Mouse (Mus musculus): ENCODE measurements around the gene H2-Q4. TPM values are rescaled to one million over a fixed set of nuclear protein-coding genes. Genes with fewer than 3 reads are reported as not detected.
A peak's percentile ranks its signal among the peaks of the same experiment; 100 is the strongest.
"Not testable (repeated sequence)": the region's sequence is repeated elsewhere in the genome, so short reads cannot be mapped to it uniquely, and the experiment has no call there.

Gene H2-Q4
- polyA plus RNA-seq, 1 experiment from 2014 or later, result 2.1 TPM

DNA sequence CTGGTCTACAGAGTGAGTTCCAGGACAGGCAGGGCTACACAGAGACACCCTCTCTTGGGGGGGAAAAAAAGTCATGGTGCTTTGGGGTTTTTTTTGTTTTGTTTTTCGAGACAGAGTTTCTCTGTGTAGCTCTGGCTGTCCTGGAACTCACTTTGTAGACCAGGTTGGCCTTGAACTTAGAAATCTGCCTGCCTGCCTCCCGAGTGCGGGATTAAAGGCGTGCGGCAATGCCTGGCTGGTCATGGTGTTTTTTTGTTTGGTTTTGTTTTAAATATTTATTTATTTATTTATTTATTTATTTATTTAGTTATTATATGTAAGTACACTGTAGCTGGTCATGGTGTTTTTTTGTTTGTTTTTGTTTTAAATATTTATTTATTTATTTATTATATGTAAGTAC lies 42.9 kb downstream of the H2-Q4 start:
- H3K36me3 ChIP-seq; H3K27ac ChIP-seq; H3K4me3 ChIP-seq; H3K4me1 ChIP-seq; H3K9me3 ChIP-seq; H3K9ac ChIP-seq; H3K4me2 ChIP-seq; ATAC-seq (ENCODE audit: insufficient number of reproducible peaks, insufficient read depth, low FRiP score, low TSS enrichment, low read depth): not testable (repeated sequence)
- peaks cover 50% of the 10 kb centered on the region for H3K27me3 ChIP-seq
- 85% methylated on average over 5 of the region's 5 CpGs for WGBS

GRCm38 (mm10) chr17:35423131-35423810 lies 43.9 kb downstream of the H2-Q4 start:
- H3K36me3 ChIP-seq; H3K9me3 ChIP-seq; H3K4me1 ChIP-seq; H3K9ac ChIP-seq; H3K4me3 ChIP-seq; H3K27ac ChIP-seq; ATAC-seq (ENCODE audit: insufficient number of reproducible peaks, insufficient read depth, low FRiP score, low TSS enrichment, low read depth); H3K4me2 ChIP-seq: not testable (repeated sequence)
- 74% methylated on average over 3 of the region's 3 CpGs for WGBS
- H3K27me3 ChIP-seq, result peaks cover 50% of the 10 kb centered on the region

- H3K27ac ChIP-seq; H3K9ac ChIP-seq; H3K9me3 ChIP-seq; H3K4me2 ChIP-seq; H3K4me1 ChIP-seq; H3K36me3 ChIP-seq; H3K4me3 ChIP-seq; ATAC-seq (ENCODE audit: insufficient number of reproducible peaks, insufficient read depth, low FRiP score, low TSS enrichment, low read depth): not testable (repeated sequence)
- WGBS, result 76% methylated on average over 3 of the region's 3 CpGs
- peaks cover 47% of the 10 kb centered on the region for H3K27me3 ChIP-seq
These were observed 44.7 kb downstream of the H2-Q4 start for GRCm38 (mm10) chr17:35424106-35424505.

DNA sequence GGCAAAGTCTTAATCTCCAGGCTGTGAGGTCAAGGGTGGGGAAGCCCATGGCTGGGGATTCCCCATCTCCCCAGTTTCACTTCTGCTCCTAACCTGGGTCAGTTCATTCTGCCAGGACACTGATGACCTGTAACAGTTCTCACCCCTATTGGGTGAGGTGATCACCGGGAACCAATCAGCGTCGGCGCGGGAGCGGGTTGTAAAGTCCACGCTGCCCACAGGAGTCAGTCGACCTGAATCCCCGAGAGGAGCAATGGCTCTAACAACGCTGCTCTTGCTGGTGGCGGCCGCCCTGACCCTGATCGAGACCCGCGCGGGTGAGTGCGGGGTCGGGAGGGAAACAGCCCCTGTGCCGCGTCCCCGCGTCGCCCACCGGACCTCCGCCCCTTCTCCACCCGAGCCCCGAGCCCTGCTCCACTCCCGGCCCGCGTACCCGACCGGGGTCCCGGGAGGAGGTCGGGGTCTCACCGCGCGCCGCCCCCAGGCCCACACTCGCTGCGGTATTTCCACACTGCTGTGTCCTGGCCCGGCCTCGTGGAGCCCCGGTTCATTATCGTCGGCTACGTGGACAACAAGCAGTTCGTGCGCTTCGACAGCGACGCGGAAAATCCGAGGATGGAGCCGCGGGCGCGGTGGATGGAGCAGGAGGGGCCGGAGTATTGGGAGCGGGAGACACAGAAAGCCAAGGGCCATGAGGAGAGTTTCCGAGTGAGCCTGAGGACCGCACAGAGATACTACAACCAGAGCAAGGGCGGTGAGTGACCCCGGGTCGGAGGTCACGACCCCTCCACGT lies 45.4 kb downstream of the H2-Q4 start, which contains the start of gene H2-Q6:
Gene H2-Q6 (plus strand): TSS at position 227 of the 793 bp plus-strand sequence.
- not testable (repeated sequence) for H3K9me3 ChIP-seq, H3K36me3 ChIP-seq, H3K4me1 ChIP-seq, H3K27ac ChIP-seq
- under 1% methylated on average over 57 of the region's 66 CpGs for WGBS
- ATAC-seq (ENCODE audit: insufficient number of reproducible peaks, insufficient read depth, low FRiP score, low TSS enrichment, low read depth), result 0 out of 2 replicates have a peak, but pooled peaks have one; percentile 26
- H3K4me3 ChIP-seq, result peak within 1 kb of the TSS; percentile 40
- peaks cover 53% of the 10 kb centered on the region for H3K27me3 ChIP-seq
- H3K4me2 ChIP-seq, result peak within 1 kb of the TSS; percentile 62
- H3K9ac ChIP-seq, result peak within 1 kb of the TSS; percentile 57; the same call in 1 of the 2 replicates

DNA sequence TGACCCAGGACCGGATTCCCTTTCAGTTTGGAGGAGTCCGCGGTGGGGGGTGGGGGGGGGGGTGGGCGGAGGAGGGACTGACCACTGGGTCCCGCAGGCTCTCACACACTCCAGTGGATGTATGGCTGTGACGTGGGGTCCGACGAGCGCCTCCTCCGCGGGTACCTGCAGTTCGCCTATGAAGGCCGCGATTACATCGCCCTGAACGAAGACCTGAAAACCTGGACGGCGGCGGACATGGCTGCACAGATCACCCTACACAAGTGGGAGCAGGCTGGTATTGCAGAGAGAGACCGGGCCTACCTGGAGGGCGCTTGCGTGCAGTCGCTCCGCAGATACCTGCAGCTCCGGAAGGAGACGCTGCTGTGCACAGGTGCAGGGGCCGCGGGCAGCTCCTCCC lies 46.1 kb downstream of the H2-Q4 start:
- Histone ChIP-seq H3K27me3 (peaks cover 53% of the 10 kb centered on the region), H3K4me3 (peak overlapping the region; percentile 40), H3K4me2 (peak overlapping the region; percentile 62)
- H3K9ac ChIP-seq; H3K4me1 ChIP-seq; H3K36me3 ChIP-seq; H3K9me3 ChIP-seq; ATAC-seq (ENCODE audit: insufficient number of reproducible peaks, insufficient read depth, low FRiP score, low TSS enrichment, low read depth); H3K27ac ChIP-seq: not testable (repeated sequence)
- 11% methylated on average over 28 of the region's 28 CpGs for WGBS

DNA sequence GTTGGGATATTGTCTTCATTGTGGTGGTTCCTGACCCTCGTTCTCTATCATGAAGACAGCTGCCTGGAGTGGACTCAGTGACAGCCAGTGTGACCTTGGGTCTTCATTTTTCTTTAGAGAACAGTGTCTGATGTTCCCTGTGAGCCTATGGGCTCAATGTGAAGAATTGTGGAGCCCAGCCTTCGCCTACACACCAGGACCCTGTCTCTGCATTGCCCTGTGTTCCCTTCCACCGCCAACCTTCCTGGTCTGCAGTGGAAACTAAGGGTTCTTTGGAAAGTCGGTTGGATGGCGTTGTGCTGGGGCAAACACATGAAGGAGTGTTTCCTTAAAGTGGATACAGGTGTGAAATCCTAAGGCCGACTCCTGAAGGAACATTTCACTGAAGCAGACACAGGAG lies 49.5 kb downstream of the H2-Q4 start:
- H3K27me3 ChIP-seq, result peaks cover 38% of the 10 kb centered on the region
- not testable (repeated sequence) for H3K36me3 ChIP-seq; ATAC-seq (ENCODE audit: insufficient number of reproducible peaks, insufficient read depth, low FRiP score, low TSS enrichment, low read depth); H3K9me3 ChIP-seq; H3K9ac ChIP-seq; H3K4me2 ChIP-seq; H3K4me3 ChIP-seq; H3K4me1 ChIP-seq; H3K27ac ChIP-seq
- 85% methylated on average over 6 of the region's 6 CpGs for WGBS

DNA sequence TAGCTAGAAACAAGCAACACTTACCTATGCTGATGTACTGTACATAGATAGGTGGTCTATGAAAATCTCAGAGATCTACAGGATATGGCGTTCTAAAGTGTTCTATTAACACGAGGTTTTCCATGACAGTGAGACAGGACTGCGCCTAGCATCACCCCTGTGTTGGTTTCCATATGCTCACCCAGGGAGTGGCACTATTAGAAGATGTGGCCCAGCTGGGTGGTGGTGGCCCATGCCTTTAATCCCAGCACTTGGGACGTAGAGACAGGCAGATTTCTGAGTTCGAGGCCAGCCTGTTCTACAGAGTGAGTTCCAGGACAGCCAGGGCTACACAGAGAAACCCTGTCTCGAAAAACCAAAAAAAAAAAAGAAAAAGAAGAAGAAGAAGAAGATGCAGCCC lies 51.3 kb downstream of the H2-Q4 start:
- not testable (repeated sequence) for H3K4me2 ChIP-seq; H3K9ac ChIP-seq; H3K27ac ChIP-seq; H3K4me1 ChIP-seq; ATAC-seq (ENCODE audit: insufficient number of reproducible peaks, insufficient read depth, low FRiP score, low TSS enrichment, low read depth); H3K4me3 ChIP-seq; H3K9me3 ChIP-seq; H3K36me3 ChIP-seq
- H3K27me3 ChIP-seq, result peaks cover 22% of the 10 kb centered on the region
- 84% methylated on average over 6 of the region's 6 CpGs for WGBS

DNA sequence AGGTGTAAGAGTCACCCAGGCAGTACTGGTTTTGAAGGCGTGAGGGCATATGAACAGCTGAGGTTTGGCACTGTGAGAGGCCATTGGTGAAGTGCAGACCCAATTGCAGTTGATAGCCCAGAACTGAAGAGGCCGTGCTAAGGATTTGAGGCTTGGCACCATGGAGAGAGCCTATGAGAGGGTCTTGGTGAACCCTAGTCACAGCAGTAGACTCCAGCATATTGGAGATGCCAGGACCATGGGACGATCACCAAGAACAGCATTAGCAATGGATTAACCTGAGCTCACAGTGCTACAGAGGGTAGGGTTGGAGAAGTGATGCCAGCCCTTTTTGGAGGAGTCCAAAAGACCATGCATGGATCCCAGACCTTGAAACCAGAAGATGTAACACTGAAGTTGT lies 52.8 kb downstream of the H2-Q4 start:
- H3K4me1 ChIP-seq; H3K4me2 ChIP-seq; H3K9me3 ChIP-seq; H3K4me3 ChIP-seq; H3K9ac ChIP-seq; H3K27ac ChIP-seq; H3K36me3 ChIP-seq; ATAC-seq (ENCODE audit: insufficient number of reproducible peaks, insufficient read depth, low FRiP score, low TSS enrichment, low read depth): not testable (repeated sequence)
- peaks cover 13% of the 10 kb centered on the region; the same call in 1 of the 2 replicates for H3K27me3 ChIP-seq
- 82% methylated on average over 3 of the region's 3 CpGs for WGBS

DNA sequence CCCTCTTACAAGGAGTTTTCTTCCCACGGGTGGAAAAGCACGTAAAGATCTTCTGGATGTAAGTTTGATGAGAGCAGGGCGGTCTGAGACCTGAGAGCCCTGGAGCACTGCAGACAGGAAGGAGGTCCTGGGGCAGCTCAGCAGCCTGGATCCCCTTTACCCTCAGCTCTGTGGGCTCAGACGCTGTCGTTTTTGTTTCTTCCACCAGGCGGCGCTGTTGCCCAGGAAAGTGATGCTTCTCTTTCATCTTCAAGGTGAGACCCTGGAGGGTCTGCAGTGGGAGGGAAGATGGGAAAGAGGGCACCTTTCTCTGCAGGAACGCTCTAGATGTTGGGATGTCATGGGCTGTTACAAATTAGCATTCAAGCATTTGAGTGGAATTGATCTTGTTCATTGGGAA lies 55.4 kb downstream of the H2-Q4 start:
- not testable (repeated sequence) for H3K36me3 ChIP-seq; H3K4me3 ChIP-seq; H3K4me1 ChIP-seq; H3K9me3 ChIP-seq; H3K9ac ChIP-seq; ATAC-seq (ENCODE audit: insufficient number of reproducible peaks, insufficient read depth, low FRiP score, low TSS enrichment, low read depth); H3K4me2 ChIP-seq; H3K27ac ChIP-seq
- 7% methylated on average over 8 of the region's 8 CpGs for WGBS
- peaks cover 22% of the 10 kb centered on the region for H3K27me3 ChIP-seq

Other genes starting within 250 kb of the H2-Q4 start
- 0.28 and 8.7 TPM in 2 replicates for gene Apom, start 247.6 kb upstream of the H2-Q4 start, polyA plus RNA-seq (2015; fragmentation: Nextera tagmentation; extraction: Ambion mirVana)
- gene Bag6, start 244.4 kb upstream of the H2-Q4 start, polyA plus RNA-seq (2015; fragmentation: Nextera tagmentation; extraction: Ambion mirVana), result 65.1 and 67.8 TPM in 2 replicates
- 193 and 244 TPM in 2 replicates for gene Prrc2a, start 214.7 kb upstream of the H2-Q4 start, polyA plus RNA-seq (2015; fragmentation: Nextera tagmentation; extraction: Ambion mirVana)
- gene Aif1, start 203.5 kb upstream of the H2-Q4 start, polyA plus RNA-seq (2015; fragmentation: Nextera tagmentation; extraction: Ambion mirVana), result 8.1 and 9.8 TPM in 2 replicates
- 13.1 and 16.1 TPM in 2 replicates for gene Lst1, start 191.2 kb upstream of the H2-Q4 start, polyA plus RNA-seq (2015; fragmentation: Nextera tagmentation; extraction: Ambion mirVana)
- 1.8 and 2.1 TPM in 2 replicates for gene Ltb, start 185.2 kb upstream of the H2-Q4 start, polyA plus RNA-seq (2015; fragmentation: Nextera tagmentation; extraction: Ambion mirVana)
- gene Tnf, start 177.6 kb upstream of the H2-Q4 start, polyA plus RNA-seq (2015; fragmentation: Nextera tagmentation; extraction: Ambion mirVana), result 0.37 TPM in 1 of 2 replicates, not detected in the other
- 0.24 TPM in 1 of 2 replicates, not detected in the other for gene Lta, start 174.3 kb upstream of the H2-Q4 start, polyA plus RNA-seq (2015; fragmentation: Nextera tagmentation; extraction: Ambion mirVana)
- gene Gm16181, start 158.8 kb upstream of the H2-Q4 start, polyA plus RNA-seq (2015; fragmentation: Nextera tagmentation; extraction: Ambion mirVana), result not detected in 2 replicates
- 3.9 and 4.1 TPM in 2 replicates for gene Atp6v1g2, start 146.0 kb upstream of the H2-Q4 start, polyA plus RNA-seq (2015; fragmentation: Nextera tagmentation; extraction: Ambion mirVana)
- 10.4 and 12.0 TPM in 2 replicates for gene Nfkbil1, start 143.8 kb upstream of the H2-Q4 start, polyA plus RNA-seq (2015; fragmentation: Nextera tagmentation; extraction: Ambion mirVana)
- 498 and 543 TPM in 2 replicates for gene Ddx39b, start 137.9 kb upstream of the H2-Q4 start, polyA plus RNA-seq (2015; fragmentation: Nextera tagmentation; extraction: Ambion mirVana)
- 28.7 and 30.7 TPM in 2 replicates for gene H2-D1, start 116.9 kb upstream of the H2-Q4 start, polyA plus RNA-seq (2015; fragmentation: Nextera tagmentation; extraction: Ambion mirVana)
- gene H2-Q1, start 59.2 kb upstream of the H2-Q4 start, polyA plus RNA-seq (2015; fragmentation: Nextera tagmentation; extraction: Ambion mirVana), result not detected in 2 replicates
- gene H2-Q2, start 37.4 kb upstream of the H2-Q4 start, polyA plus RNA-seq (2015; fragmentation: Nextera tagmentation; extraction: Ambion mirVana), result 1.2 TPM in 1 of 2 replicates, not detected in the other
- gene H2-Q6, start 45.2 kb downstream of the H2-Q4 start, polyA plus RNA-seq (2015; fragmentation: Nextera tagmentation; extraction: Ambion mirVana), result 0.28 and 0.55 TPM in 2 replicates
- 1.6 and 3.3 TPM in 2 replicates for gene H2-Q7, start 59.5 kb downstream of the H2-Q4 start, polyA plus RNA-seq (2015; fragmentation: Nextera tagmentation; extraction: Ambion mirVana)
- gene H2-Q10, start 90.5 kb downstream of the H2-Q4 start, polyA plus RNA-seq (2015; fragmentation: Nextera tagmentation; extraction: Ambion mirVana), result 0.14 and 5.4 TPM in 2 replicates
- not detected in 2 replicates for gene Pou5f1, start 126.4 kb downstream of the H2-Q4 start, polyA plus RNA-seq (2015; fragmentation: Nextera tagmentation; extraction: Ambion mirVana)
- 74.1 and 78.2 TPM in 2 replicates for gene Tcf19, start 137.2 kb downstream of the H2-Q4 start, polyA plus RNA-seq (2015; fragmentation: Nextera tagmentation; extraction: Ambion mirVana)
- gene Cchcr1, start 137.5 kb downstream of the H2-Q4 start, polyA plus RNA-seq (2015; fragmentation: Nextera tagmentation; extraction: Ambion mirVana), result 23.2 and 24.2 TPM in 2 replicates
- gene Psors1c2, start 153.6 kb downstream of the H2-Q4 start, polyA plus RNA-seq (2015; fragmentation: Nextera tagmentation; extraction: Ambion mirVana), result 1.5 and 1.9 TPM in 2 replicates
- gene Cdsn, start 172.5 kb downstream of the H2-Q4 start, polyA plus RNA-seq (2015; fragmentation: Nextera tagmentation; extraction: Ambion mirVana), result 0.10 TPM in 1 of 2 replicates, not detected in the other
- 0.27 and 0.28 TPM in 2 replicates for gene 2300002M23Rik, start 187.8 kb downstream of the H2-Q4 start, polyA plus RNA-seq (2015; fragmentation: Nextera tagmentation; extraction: Ambion mirVana)
- 0.52 and 0.79 TPM in 2 replicates for gene Sfta2, start 221.9 kb downstream of the H2-Q4 start, polyA plus RNA-seq (2015; fragmentation: Nextera tagmentation; extraction: Ambion mirVana)
- gene Gm9573, start 247.0 kb downstream of the H2-Q4 start, polyA plus RNA-seq (2015; fragmentation: Nextera tagmentation; extraction: Ambion mirVana), result not detected in 2 replicates

All from embryonic facial prominence, embryonic 13.5 days (tissue).